Mouse (Mus musculus) heart, postnatal 4 days (tissue): ENCODE data around the gene Zfyve28. TPM values are rescaled to one million over a fixed set of nuclear protein-coding genes. Genes with fewer than 3 reads are reported as not detected.

Experiments
- DNase-seq: peaks from one replicate; pipeline ENCODE4 v3.0.0; 2021
- total RNA-seq, 2 experiments: library from RNA; stranded (reverse); gene quantifications; 2 replicates each; pipeline ENCODE4 v1.2.3; 2021

The Zfyve28 gene
- total RNA-seq, 2 experiments from 2014 or later, result 1.5 to 2.5 TPM

- no peak for DNase-seq
Observed at GRCm38 (mm10) chr5:34176691-34177090, 111.6 kb downstream of the Zfyve28 start.

GRCm38 (mm10) chr5:34175403-34175694, 112.9 kb downstream of the Zfyve28 start:
- DNase-seq, result no peak

GRCm38 (mm10) chr5:34174550-34175402, 113.5 kb downstream of the Zfyve28 start:
- no peak for DNase-seq

- DNase-seq, result no peak
Observed at GRCm38 (mm10) chr5:34174021-34174420, 114.2 kb downstream of the Zfyve28 start.

GRCm38 (mm10) chr5:34170726-34171125, 117.5 kb downstream of the Zfyve28 start:
- no peak for DNase-seq

- no peak for DNase-seq
Observed at GRCm38 (mm10) chr5:34169954-34170353, 118.3 kb downstream of the Zfyve28 start.

- DNase-seq, result peak; percentile 97
Observed at GRCm38 (mm10) chr5:34168950-34169891, 119.0 kb downstream of the Zfyve28 start, which contains the start of the genes Poln and Haus3. Gene Poln, minus strand, starts transcription at chr5:34169448. Gene Haus3, minus strand, starts transcription at chr5:34169527.

GRCm38 (mm10) chr5:34167857-34168256, 120.4 kb downstream of the Zfyve28 start:
- no peak for DNase-seq

GRCm38 (mm10) chr5:34165793-34166192, 122.5 kb downstream of the Zfyve28 start:
- DNase-seq, result no peak

- DNase-seq, result no peak
Observed at GRCm38 (mm10) chr5:34148476-34148875, 139.8 kb downstream of the Zfyve28 start.

GRCm38 (mm10) chr5:34147554-34147953, 140.7 kb downstream of the Zfyve28 start:
- DNase-seq, result no peak

Other genes with a start within 250 kb of the Zfyve28 start
- under 1 TPM; 0.47 to 0.52 TPM for gene Poln, start 119.0 kb downstream of the Zfyve28 start, total RNA-seq
- 10 to 100 TPM; 11.5 to 12.5 TPM for gene Haus3, start 118.9 kb downstream of the Zfyve28 start, total RNA-seq
- 10 to 100 TPM; 60.7 to 66.5 TPM for gene Mxd4, start 100.7 kb downstream of the Zfyve28 start, total RNA-seq
- not detected for gene Cfap99, start 151 bp upstream of the Zfyve28 start, total RNA-seq
- 10 to 100 TPM; 85.8 to 86.3 TPM for gene Rnf4, start 47.8 kb upstream of the Zfyve28 start, total RNA-seq
- gene Fam193a, start 81.5 kb upstream of the Zfyve28 start, total RNA-seq, result 10 to 100 TPM; 36.0 to 41.7 TPM
- 10 to 100 TPM in 1 of 2 experiments, 1 to 10 TPM in 1; 8.8 to 10.3 TPM for gene Tnip2, start 225.5 kb upstream of the Zfyve28 start, total RNA-seq
- gene Sh3bp2, start 237.4 kb upstream of the Zfyve28 start, total RNA-seq, result 1 to 10 TPM; 6.1 to 7.9 TPM